Mouse (Mus musculus) thymus, postnatal 10 days (tissue): Measurements from ENCODE around the gene Nploc4.
"Not testable (repeated sequence)": the region's sequence is repeated elsewhere in the genome, so short reads cannot be mapped to it uniquely, and the experiment has no call there.

Experiments used
- DNase-seq, 2 experiments: peaks; one replicate each; pipeline ENCODE4 v3.0.0; 2021; ENCODE audit warnings: low spot score in 2 of 2

The Nploc4 gene

GRCm38 (mm10) chr11:120442765-120443280, 5.3 kb upstream of the Nploc4 start:
- no peak for DNase-seq

- no peak for DNase-seq
Measured at GRCm38 (mm10) chr11:120442344-120442743, 4.8 kb upstream of the Nploc4 start, which contains the start of gene Tspan10. Gene Tspan10 (plus strand): TSS chr11:120442644.

- no peak for DNase-seq
Measured at GRCm38 (mm10) chr11:120437857-120438385, 413 bp upstream of the Nploc4 start.

- no peak for DNase-seq
Measured at GRCm38 (mm10) chr11:120426727-120427126, 10.8 kb downstream of the Nploc4 start.

GRCm38 (mm10) chr11:120423569-120424295, 13.8 kb downstream of the Nploc4 start:
- peak in 1 of 2 experiments; percentile 53 for DNase-seq

GRCm38 (mm10) chr11:120422651-120423568, 14.6 kb downstream of the Nploc4 start:
- no peak for DNase-seq

GRCm38 (mm10) chr11:120418592-120418991, 18.9 kb downstream of the Nploc4 start:
- DNase-seq: no peak

GRCm38 (mm10) chr11:120417852-120418251, 19.7 kb downstream of the Nploc4 start:
- no peak for DNase-seq

- not testable (repeated sequence) for DNase-seq
Measured at GRCm38 (mm10) chr11:120413621-120414020, 23.9 kb downstream of the Nploc4 start.

GRCm38 (mm10) chr11:120406445-120406844, 31.1 kb downstream of the Nploc4 start:
- no peak for DNase-seq

GRCm38 (mm10) chr11:120405867-120406266, 31.6 kb downstream of the Nploc4 start:
- no peak for DNase-seq

- DNase-seq: no peak
Measured at GRCm38 (mm10) chr11:120404814-120405213, 32.7 kb downstream of the Nploc4 start.

- DNase-seq: no peak
Measured at GRCm38 (mm10) chr11:120399319-120399718, 38.2 kb downstream of the Nploc4 start.

GRCm38 (mm10) chr11:120397602-120398001, 39.9 kb downstream of the Nploc4 start:
- no peak for DNase-seq

- DNase-seq: no peak
Measured at GRCm38 (mm10) chr11:120395661-120396060, 41.8 kb downstream of the Nploc4 start.

GRCm38 (mm10) chr11:120388580-120388979, 48.9 kb downstream of the Nploc4 start:
- no peak for DNase-seq

- DNase-seq: no peak
Measured at GRCm38 (mm10) chr11:120387157-120387556, 50.4 kb downstream of the Nploc4 start.

- DNase-seq: no peak
Measured at GRCm38 (mm10) chr11:120386632-120387031, 50.9 kb downstream of the Nploc4 start.

- no peak for DNase-seq
Measured at GRCm38 (mm10) chr11:120382509-120382908, 55.0 kb downstream of the Nploc4 start.

GRCm38 (mm10) chr11:120381157-120381556, 56.4 kb downstream of the Nploc4 start:
- no peak for DNase-seq

- DNase-seq: no peak
Measured at GRCm38 (mm10) chr11:120380271-120380670, 57.2 kb downstream of the Nploc4 start.
